Mouse (Mus musculus): ENCODE results near the gene Ddah1.

Gene Ddah1

GRCm38 (mm10) chr3:145916826-145917225 lies 158.4 kb downstream of the Ddah1 start:
- DNase-seq = no peak

GRCm38 (mm10) chr3:145922019-145922854 lies 163.8 kb downstream of the Ddah1 start, which contains the start of gene Bcl10:
Gene Bcl10 (plus strand): TSS chr3:145922804.
- DNase-seq = no peak

- no peak for DNase-seq
Observed at GRCm38 (mm10) chr3:145922971-145923370, 164.5 kb downstream of the Ddah1 start.

GRCm38 (mm10) chr3:145923874-145924577 lies 165.6 kb downstream of the Ddah1 start:
- peak; percentile 99 for DNase-seq

GRCm38 (mm10) chr3:145924649-145925337 lies 166.3 kb downstream of the Ddah1 start:
- peak; percentile 61 for DNase-seq

GRCm38 (mm10) chr3:145925506-145925905 lies 167.0 kb downstream of the Ddah1 start:
- no peak for DNase-seq

GRCm38 (mm10) chr3:145929525-145930400 lies 171.3 kb downstream of the Ddah1 start:
- no peak for DNase-seq

GRCm38 (mm10) chr3:145933845-145934244 lies 175.4 kb downstream of the Ddah1 start:
- DNase-seq = no peak

- DNase-seq = peak; percentile 91
Observed at GRCm38 (mm10) chr3:145937505-145938404, 179.3 kb downstream of the Ddah1 start, which contains the start of gene 2410004B18Rik. Gene 2410004B18Rik (plus strand): TSS chr3:145938014.

- no peak for DNase-seq
Observed at GRCm38 (mm10) chr3:145938405-145939349, 180.2 kb downstream of the Ddah1 start.

- no peak for DNase-seq
Observed at GRCm38 (mm10) chr3:145939402-145939801, 180.9 kb downstream of the Ddah1 start.

- DNase-seq = no peak
Observed at GRCm38 (mm10) chr3:145939971-145940370, 181.5 kb downstream of the Ddah1 start.

GRCm38 (mm10) chr3:145941971-145942370 lies 183.5 kb downstream of the Ddah1 start:
- peak; percentile 34 for DNase-seq

All from right cerebral cortex, postnatal 25 days (tissue).